Mouse (Mus musculus) midbrain, embryonic 14.5 days (tissue): ENCODE data around the gene Srcap. TPM values are rescaled to one million over a fixed set of nuclear protein-coding genes. Genes with fewer than 3 reads are reported as not detected.
"Not testable (repeated sequence)": the region's sequence is repeated elsewhere in the genome, so short reads cannot be mapped to it uniquely, and the experiment has no call there.

Experiments used
- ATAC-seq: fragments of 200-750 bp; cut with Nextera tagmentation; 2 replicates; pipeline ENCODE4 v1.8.0; 2017; ENCODE audit warnings: moderate number of reproducible peaks, moderate library complexity; ENCODE audit not compliant: low FRiP score, low TSS enrichment
- DNase-seq: peaks from one replicate; pipeline ENCODE4 v3.0.0-alpha.2; 2015
- H3K27ac ChIP-seq: fragments of 300-500 bp; sonication (generic); replicated peaks from 2 replicates; pipeline ENCODE4 v1.5.1; 2014; ENCODE audit warnings: mild to moderate bottlenecking, low read depth, low read length, moderate library complexity
- H3K27me3 ChIP-seq: fragments of 300-500 bp; sonication (generic); 2 replicates; pipeline ENCODE4 v1.6.1; 2014; ENCODE audit warnings: low read length, control low read depth, mixed read lengths; ENCODE audit not compliant: control insufficient read depth, insufficient read depth
- H3K36me3 ChIP-seq: fragments of 300-500 bp; sonication (generic); 2 replicates; pipeline ENCODE4 v1.6.1; 2014; ENCODE audit warnings: low read length, control low read depth; ENCODE audit not compliant: control insufficient read depth, insufficient read depth
- H3K4me1 ChIP-seq: fragments of 300-500 bp; sonication (generic); 2 replicates; pipeline ENCODE4 v1.6.1; 2014; ENCODE audit warnings: mild to moderate bottlenecking, antibody characterized with exemption, low read length, control low read depth; ENCODE audit not compliant: control insufficient read depth, insufficient read depth
- H3K4me2 ChIP-seq: fragments of 300-500 bp; sonication (generic); 2 replicates; pipeline ENCODE4 v1.6.1; 2014; ENCODE audit warnings: mild to moderate bottlenecking, low read length, moderate library complexity
- H3K4me3 ChIP-seq: fragments of 300-500 bp; sonication (generic); replicated peaks from 2 replicates; pipeline ENCODE4 v1.5.1; 2014; ENCODE audit warnings: low read depth, low read length
- H3K9ac ChIP-seq: fragments of 300-500 bp; sonication (generic); replicated peaks from 2 replicates; pipeline ENCODE4 v1.6.1; 2014; ENCODE audit warnings: mild to moderate bottlenecking, low read length, moderate library complexity
- H3K9me3 ChIP-seq: fragments of 300-500 bp; sonication (generic); 2 replicates; pipeline ENCODE4 v1.6.1; 2016; ENCODE audit warnings: low read length, control low read depth, mixed read lengths; ENCODE audit not compliant: control insufficient read depth
- WGBS: fragments of 180-500 bp; shearing (Covaris S2); extraction: QIAGEN DNeasy Blood & Tissue Kit; methylation state at CpG from one replicate; pipeline ENCODE4 v1.1.7; 2014; 5-methylcytosine and 5-hydroxymethylcytosine counted together
- polyA plus RNA-seq: library from polyadenylated mRNA; unstranded; fragments of >200 nt; fragmentation: Nextera tagmentation; extraction: Ambion mirVana; gene quantifications from 2 replicates; pipeline ENCODE4 v1.2.1, GENCODE M21; 2014

Srcap gene
- polyA plus RNA-seq, 1 experiment from 2014 or later: 64.3 TPM

- H3K36me3 ChIP-seq: peaks cover 66% of the 10 kb centered on the region
These were observed 32.2 kb upstream of the Srcap start for GRCm38 (mm10) chr7:127479318-127480225.

GRCm38 (mm10) chr7:127480321-127480720 lies 31.5 kb upstream of the Srcap start:
- no peaks in the 10 kb centered on the region for H3K27me3 ChIP-seq
- DNase-seq (no peak), ATAC-seq (no peak)
- H3K4me1 ChIP-seq: peaks cover 25% of the 10 kb centered on the region
- no peak overlapping the region for H3K27ac ChIP-seq
- H3K9me3 ChIP-seq: no peaks in the 10 kb centered on the region
- peak overlapping the region; percentile 94 for H3K4me3 ChIP-seq
- peaks cover 66% of the 10 kb centered on the region for H3K36me3 ChIP-seq
- H3K9ac ChIP-seq: peak overlapping the region; percentile 94; the same call in 1 of the 2 replicates
- 77% methylated on average over 2 of the region's 2 CpGs for WGBS
- peak overlapping the region; percentile 98 for H3K4me2 ChIP-seq

More at GRCm38 (mm10) chr7:127479318-127480225, 32.2 kb upstream of the Srcap start:
- Histone ChIP-seq H3K4me3 (peak overlapping the region; percentile 94), H3K9ac (peak overlapping the region; percentile 94), H3K9me3 (no peaks in the 10 kb centered on the region), H3K4me2 (peak overlapping the region; percentile 98), H3K27ac (peak overlapping the region; percentile 89), H3K4me1 (peaks cover 25% of the 10 kb centered on the region), H3K27me3 (no peaks in the 10 kb centered on the region)
- 5% methylated on average over 48 of the region's 48 CpGs for WGBS
- DNase-seq: peak; percentile 15
- ATAC-seq: no peak

- Histone ChIP-seq H3K27ac (no peak overlapping the region), H3K27me3 (no peaks in the 10 kb centered on the region), H3K4me2 (no peak overlapping the region), H3K9me3 (no peaks in the 10 kb centered on the region), H3K4me1 (peaks cover 9% of the 10 kb centered on the region), H3K4me3 (no peak overlapping the region), H3K36me3 (peaks cover 95% of the 10 kb centered on the region), H3K9ac (no peak overlapping the region)
- WGBS: 80% methylated on average over 5 of the region's 5 CpGs
- ATAC-seq (no peak), DNase-seq (no peak)
These were observed 26.4 kb upstream of the Srcap start for GRCm38 (mm10) chr7:127485416-127485815.

- H3K9ac ChIP-seq, H3K4me3 ChIP-seq, H3K27me3 ChIP-seq, H3K4me1 ChIP-seq, H3K9me3 ChIP-seq, H3K4me2 ChIP-seq, DNase-seq, H3K27ac ChIP-seq, ATAC-seq: not testable (repeated sequence)
- H3K36me3 ChIP-seq: peaks cover 87% of the 10 kb centered on the region
- 89% methylated on average over 4 of the region's 5 CpGs for WGBS
These were observed 23.4 kb upstream of the Srcap start for GRCm38 (mm10) chr7:127488364-127488763.

- H3K36me3 ChIP-seq: peaks cover 71% of the 10 kb centered on the region
- ATAC-seq: no peak
These were observed 21.8 kb upstream of the Srcap start for GRCm38 (mm10) chr7:127489982-127490381.

GRCm38 (mm10) chr7:127491846-127492245 lies 19.9 kb upstream of the Srcap start:
- H3K9ac ChIP-seq: no peak overlapping the region
- no peaks in the 10 kb centered on the region for H3K9me3 ChIP-seq
- no peaks in the 10 kb centered on the region for H3K4me1 ChIP-seq
- H3K36me3 ChIP-seq: peaks cover 52% of the 10 kb centered on the region
- no peak for ATAC-seq
- DNase-seq: no peak
- H3K27me3 ChIP-seq: no peaks in the 10 kb centered on the region
- H3K4me3 ChIP-seq: no peak overlapping the region
- no peak overlapping the region for H3K4me2 ChIP-seq
- WGBS: 93% methylated on average over 3 of the region's 3 CpGs
- H3K27ac ChIP-seq: no peak overlapping the region

More at GRCm38 (mm10) chr7:127489982-127490381, 21.8 kb upstream of the Srcap start:
- no peak for DNase-seq
- no peak overlapping the region for H3K27ac ChIP-seq
- no peak overlapping the region for H3K9ac ChIP-seq
- no peak overlapping the region for H3K4me3 ChIP-seq
- no peaks in the 10 kb centered on the region for H3K4me1 ChIP-seq
- no peaks in the 10 kb centered on the region for H3K27me3 ChIP-seq
- H3K4me2 ChIP-seq: no peak overlapping the region
- 94% methylated on average over 7 of the region's 7 CpGs for WGBS
- H3K9me3 ChIP-seq: no peaks in the 10 kb centered on the region

GRCm38 (mm10) chr7:127494648-127495047 lies 17.1 kb upstream of the Srcap start:
- H3K27ac ChIP-seq: no peak overlapping the region
- no peak for DNase-seq
- H3K27me3 ChIP-seq: no peaks in the 10 kb centered on the region
- H3K9me3 ChIP-seq: no peaks in the 10 kb centered on the region
- H3K9ac ChIP-seq: no peak overlapping the region
- H3K36me3 ChIP-seq: peaks cover 27% of the 10 kb centered on the region
- no peak overlapping the region for H3K4me3 ChIP-seq
- no peak for ATAC-seq
- H3K4me2 ChIP-seq: no peak overlapping the region
- H3K4me1 ChIP-seq: no peaks in the 10 kb centered on the region

- no peak overlapping the region for H3K4me2 ChIP-seq
- 91% methylated on average over 2 of the region's 2 CpGs for WGBS
These were observed 14.4 kb upstream of the Srcap start for GRCm38 (mm10) chr7:127497382-127497781.

GRCm38 (mm10) chr7:127498407-127498806 lies 13.4 kb upstream of the Srcap start:
- H3K36me3 ChIP-seq: no peaks in the 10 kb centered on the region
- no peaks in the 10 kb centered on the region for H3K4me1 ChIP-seq
- no peaks in the 10 kb centered on the region for H3K27me3 ChIP-seq
- 47% methylated on average over 3 of the region's 3 CpGs for WGBS
- H3K9ac ChIP-seq: no peak overlapping the region
- no peak for ATAC-seq
- H3K9me3 ChIP-seq: no peaks in the 10 kb centered on the region
- peak; percentile 76 for DNase-seq
- no peak overlapping the region for H3K4me2 ChIP-seq
- H3K27ac ChIP-seq: no peak overlapping the region
- no peak overlapping the region for H3K4me3 ChIP-seq

More at GRCm38 (mm10) chr7:127497382-127497781, 14.4 kb upstream of the Srcap start:
- Histone ChIP-seq H3K36me3 (0 out of 2 replicates have a peak, but pooled peaks cover under 1% of the 10 kb centered on the region), H3K27ac (no peak overlapping the region), H3K9ac (no peak overlapping the region), H3K9me3 (no peaks in the 10 kb centered on the region), H3K4me1 (no peaks in the 10 kb centered on the region), H3K27me3 (no peaks in the 10 kb centered on the region), H3K4me3 (no peak overlapping the region)
- no peak for DNase-seq
- ATAC-seq: no peak
